In genomic region chr11:69989949-69990348, GRCm38 (mm10) we compare ENCODE assay signal across 10 mouse cellular contexts. TPM values are rescaled to one million over a fixed set of nuclear protein-coding genes. Genes with fewer than 3 reads are reported as not detected.
DNase-seq lines count a peak whose midpoint lies in the region; ATAC-seq lines count a peak whose summit lies in the region.
"Had no signal": no experiment of that assay in that cellular context is flagged by ENCODE, and none has a peak within 500 bp of the region (broad histone marks: within the 10 kb centered on the region; RNA-seq: fewer than 3 reads in every experiment).

No protein-coding gene starts in this region.

- no peaks in the 10 kb centered on the region for H3K27me3 ChIP-seq in hindbrain, embryonic 12.5 days
- no peaks in the 10 kb centered on the region for H3K27me3 ChIP-seq in hindbrain, embryonic 11.5 days (ENCODE audit: control insufficient read depth, insufficient read depth, low read length)
- no peaks in the 10 kb centered on the region for H3K27me3 ChIP-seq in midbrain, embryonic 15.5 days (replicated peaks)
- H3K27me3 ChIP-seq in midbrain, embryonic 16.5 days (ENCODE audit: control insufficient read depth, insufficient read depth, low read depth, low read length), result no peaks in the 10 kb centered on the region
- no peaks in the 10 kb centered on the region for H3K27me3 ChIP-seq in stomach, embryonic 16.5 days (ENCODE audit: control insufficient read depth, insufficient read depth, low read length)

- 0 out of 2 replicates have a peak overlapping the region, but pooled peaks have one; percentile 24 for H3K9ac ChIP-seq in hindbrain, embryonic 12.5 days
- no peak overlapping the region for H3K9ac ChIP-seq in hindbrain, embryonic 11.5 days (ENCODE audit: low read depth, low read length)
- no peak overlapping the region for H3K9ac ChIP-seq in midbrain, embryonic 15.5 days
- no peak overlapping the region for H3K9ac ChIP-seq in midbrain, embryonic 16.5 days (ENCODE audit: low read depth, low read length)
- no peak overlapping the region for H3K9ac ChIP-seq in stomach, embryonic 16.5 days (ENCODE audit: low read length)

- no peak overlapping the region for H3K4me2 ChIP-seq in hindbrain, embryonic 12.5 days (replicated peaks)
- H3K4me2 ChIP-seq in hindbrain, embryonic 11.5 days (replicated peaks; ENCODE audit: low read depth, low read length), result no peak overlapping the region
- 0 out of 2 replicates have a peak overlapping the region, but pooled peaks have one; percentile 72 for H3K4me2 ChIP-seq in midbrain, embryonic 15.5 days
- H3K4me2 ChIP-seq in midbrain, embryonic 16.5 days (ENCODE audit: low read length), result no peak overlapping the region
- H3K4me2 ChIP-seq in stomach, embryonic 16.5 days (ENCODE audit: low read depth, low read length), result no peak overlapping the region

- H3K27ac ChIP-seq in hindbrain, embryonic 12.5 days, result no peak overlapping the region
- H3K27ac ChIP-seq in hindbrain, embryonic 11.5 days (ENCODE audit: low read depth, low read length), result no peak overlapping the region
- 0 out of 2 replicates have a peak overlapping the region, but pooled peaks have one; percentile 92 for H3K27ac ChIP-seq in midbrain, embryonic 15.5 days
- H3K27ac ChIP-seq in midbrain, embryonic 16.5 days (ENCODE audit: low read length), result no peak overlapping the region
- H3K27ac ChIP-seq in stomach, embryonic 16.5 days (ENCODE audit: low read length), result peak overlapping the region; percentile 96

- 91% methylated on average over 8 of the region's 8 CpGs for WGBS in hindbrain, embryonic 12.5 days
- 91% methylated on average over 8 of the region's 8 CpGs for WGBS in hindbrain, embryonic 11.5 days
- 92% methylated on average over 8 of the region's 8 CpGs for WGBS in midbrain, embryonic 15.5 days
- WGBS in midbrain, embryonic 16.5 days, result 87% methylated on average over 8 of the region's 8 CpGs
- WGBS in stomach, embryonic 16.5 days, result 92% methylated on average over 8 of the region's 8 CpGs

- no peak for ATAC-seq in hindbrain, embryonic 12.5 days (ENCODE audit: low FRiP score)
- no peak for ATAC-seq in hindbrain, embryonic 11.5 days (ENCODE audit: low FRiP score)
- ATAC-seq in midbrain, embryonic 15.5 days (replicated peaks), result 0 out of 2 replicates have a peak, but pooled peaks have one; percentile 22
- no peak for ATAC-seq in midbrain, embryonic 16.5 days
- no peak for ATAC-seq in stomach, embryonic 16.5 days (ENCODE audit: insufficient read depth, low FRiP score)

- no peak overlapping the region for H3K4me3 ChIP-seq in hindbrain, embryonic 12.5 days
- no peak overlapping the region for H3K4me3 ChIP-seq in hindbrain, embryonic 11.5 days (ENCODE audit: low read depth, low read length)
- H3K4me3 ChIP-seq in midbrain, embryonic 15.5 days, result no peak overlapping the region
- H3K4me3 ChIP-seq in midbrain, embryonic 16.5 days (ENCODE audit: low read depth, low read length), result no peak overlapping the region
- H3K4me3 ChIP-seq in stomach, embryonic 16.5 days (replicated peaks; ENCODE audit: low read length), result no peak overlapping the region

- DNase-seq in cerebellum, adult 11-12 months, result peak; percentile 63
- no peak for DNase-seq in cerebellum, postnatal 4 days (ENCODE audit: low spot score in 2 of 2)
- DNase-seq in hindbrain, embryonic 11.5 days (ENCODE audit: low spot score), result no peak
- DNase-seq in ovary, postnatal 36 days (ENCODE audit: low spot score), result no peak
- DNase-seq: kidney, adult 11 months; lung, postnatal 10 days had no signal

- H3K36me3 ChIP-seq in hindbrain, embryonic 12.5 days, result peaks cover 64% of the 10 kb centered on the region
- H3K36me3 ChIP-seq in hindbrain, embryonic 11.5 days (ENCODE audit: control insufficient read depth, insufficient read depth, low read length), result peaks cover 9% of the 10 kb centered on the region; the same call in 1 of the 2 replicates
- peaks cover 37% of the 10 kb centered on the region; the same call in 1 of the 2 replicates for H3K36me3 ChIP-seq in midbrain, embryonic 15.5 days (replicated peaks)
- H3K36me3 ChIP-seq in midbrain, embryonic 16.5 days (ENCODE audit: control insufficient read depth, insufficient read depth, low read length), result peaks cover 33% of the 10 kb centered on the region
- peaks cover 32% of the 10 kb centered on the region for H3K36me3 ChIP-seq in stomach, embryonic 16.5 days (ENCODE audit: control insufficient read depth, insufficient read depth, low read length)

- H3K9me3 ChIP-seq in hindbrain, embryonic 12.5 days (replicated peaks), result no peaks in the 10 kb centered on the region
- no peaks in the 10 kb centered on the region for H3K9me3 ChIP-seq in hindbrain, embryonic 11.5 days (ENCODE audit: control insufficient read depth, low read length)
- H3K9me3 ChIP-seq in midbrain, embryonic 15.5 days, result no peaks in the 10 kb centered on the region
- H3K9me3 ChIP-seq in midbrain, embryonic 16.5 days (replicated peaks; ENCODE audit: control insufficient read depth, low read length, poor library complexity, severe bottlenecking), result no peaks in the 10 kb centered on the region
- H3K9me3 ChIP-seq in stomach, embryonic 16.5 days (replicated peaks; ENCODE audit: control insufficient read depth, low read length), result no peaks in the 10 kb centered on the region

- H3K4me1 ChIP-seq in hindbrain, embryonic 12.5 days, result peaks cover 19% of the 10 kb centered on the region
- peaks cover 8% of the 10 kb centered on the region for H3K4me1 ChIP-seq in hindbrain, embryonic 11.5 days (replicated peaks; ENCODE audit: control insufficient read depth, insufficient read depth, low read length)
- peaks cover 29% of the 10 kb centered on the region for H3K4me1 ChIP-seq in midbrain, embryonic 15.5 days
- H3K4me1 ChIP-seq in midbrain, embryonic 16.5 days (ENCODE audit: control insufficient read depth, insufficient read depth, low read length), result peaks cover 19% of the 10 kb centered on the region
- H3K4me1 ChIP-seq in stomach, embryonic 16.5 days (ENCODE audit: control insufficient read depth, insufficient read depth, low read length), result peaks cover 22% of the 10 kb centered on the region

RNA-seq across cellular contexts. Expression of gene Gabarap, which starts 1.0 kb away (rescaled TPM):
- 598 and 607 TPM in 2 replicates for polyA plus RNA-seq in hindbrain, embryonic 12.5 days (2016; fragmentation: Nextera tagmentation; extraction: Ambion mirVana)
- 621 and 643 TPM in 2 replicates for polyA plus RNA-seq in hindbrain, embryonic 11.5 days (2014; fragmentation: Nextera tagmentation; extraction: Ambion mirVana)
- 495 and 507 TPM in 2 replicates for polyA plus RNA-seq in midbrain, embryonic 15.5 days (2015; fragmentation: Nextera tagmentation; extraction: Ambion mirVana)
- 527 and 528 TPM in 2 replicates for polyA plus RNA-seq in midbrain, embryonic 16.5 days (2015; fragmentation: Nextera tagmentation; extraction: Ambion mirVana)
- 485 and 494 TPM in 2 replicates for polyA plus RNA-seq in stomach, embryonic 16.5 days (2015; fragmentation: Nextera tagmentation; extraction: Ambion mirVana)

RNA-seq across cellular contexts. Expression of gene Phf23, which starts 5.6 kb away (rescaled TPM):
- 87.8 and 96.2 TPM in 2 replicates for polyA plus RNA-seq in hindbrain, embryonic 12.5 days (2016; fragmentation: Nextera tagmentation; extraction: Ambion mirVana)
- polyA plus RNA-seq in hindbrain, embryonic 11.5 days (2014; fragmentation: Nextera tagmentation; extraction: Ambion mirVana), result 56.7 and 57.5 TPM in 2 replicates
- 57.1 and 58.8 TPM in 2 replicates for polyA plus RNA-seq in midbrain, embryonic 15.5 days (2015; fragmentation: Nextera tagmentation; extraction: Ambion mirVana)
- polyA plus RNA-seq in midbrain, embryonic 16.5 days (2015; fragmentation: Nextera tagmentation; extraction: Ambion mirVana), result 51.2 and 58.6 TPM in 2 replicates
- polyA plus RNA-seq in stomach, embryonic 16.5 days (2015; fragmentation: Nextera tagmentation; extraction: Ambion mirVana), result 44.3 and 47.9 TPM in 2 replicates

RNA-seq across cellular contexts. Expression of gene Elp5, which starts 7.6 kb away (rescaled TPM):
- 123 and 127 TPM in 2 replicates for polyA plus RNA-seq in hindbrain, embryonic 12.5 days (2016; fragmentation: Nextera tagmentation; extraction: Ambion mirVana)
- polyA plus RNA-seq in hindbrain, embryonic 11.5 days (2014; fragmentation: Nextera tagmentation; extraction: Ambion mirVana), result 154 and 163 TPM in 2 replicates
- polyA plus RNA-seq in midbrain, embryonic 15.5 days (2015; fragmentation: Nextera tagmentation; extraction: Ambion mirVana), result 162 and 177 TPM in 2 replicates
- 162 and 173 TPM in 2 replicates for polyA plus RNA-seq in midbrain, embryonic 16.5 days (2015; fragmentation: Nextera tagmentation; extraction: Ambion mirVana)
- 102 and 103 TPM in 2 replicates for polyA plus RNA-seq in stomach, embryonic 16.5 days (2015; fragmentation: Nextera tagmentation; extraction: Ambion mirVana)

RNA-seq across cellular contexts. Expression of gene Ctdnep1, which starts 9.0 kb away (rescaled TPM):
- 22.4 and 26.1 TPM in 2 replicates for polyA plus RNA-seq in hindbrain, embryonic 12.5 days (2016; fragmentation: Nextera tagmentation; extraction: Ambion mirVana)
- polyA plus RNA-seq in hindbrain, embryonic 11.5 days (2014; fragmentation: Nextera tagmentation; extraction: Ambion mirVana), result 23.8 and 26.8 TPM in 2 replicates
- 22.5 and 25.4 TPM in 2 replicates for polyA plus RNA-seq in midbrain, embryonic 15.5 days (2015; fragmentation: Nextera tagmentation; extraction: Ambion mirVana)
- polyA plus RNA-seq in midbrain, embryonic 16.5 days (2015; fragmentation: Nextera tagmentation; extraction: Ambion mirVana), result 23.0 and 24.4 TPM in 2 replicates
- polyA plus RNA-seq in stomach, embryonic 16.5 days (2015; fragmentation: Nextera tagmentation; extraction: Ambion mirVana), result 17.5 and 17.7 TPM in 2 replicates

RNA-seq across cellular contexts. Expression of gene Dvl2, which starts 10.4 kb away (rescaled TPM):
- 45.9 and 46.4 TPM in 2 replicates for polyA plus RNA-seq in hindbrain, embryonic 12.5 days (2016; fragmentation: Nextera tagmentation; extraction: Ambion mirVana)
- polyA plus RNA-seq in hindbrain, embryonic 11.5 days (2014; fragmentation: Nextera tagmentation; extraction: Ambion mirVana), result 24.6 and 27.2 TPM in 2 replicates
- polyA plus RNA-seq in midbrain, embryonic 15.5 days (2015; fragmentation: Nextera tagmentation; extraction: Ambion mirVana), result 30.4 and 31.0 TPM in 2 replicates
- polyA plus RNA-seq in midbrain, embryonic 16.5 days (2015; fragmentation: Nextera tagmentation; extraction: Ambion mirVana), result 21.9 and 26.1 TPM in 2 replicates
- 17.7 and 22.3 TPM in 2 replicates for polyA plus RNA-seq in stomach, embryonic 16.5 days (2015; fragmentation: Nextera tagmentation; extraction: Ambion mirVana)

Comparison
In these comparisons a context has a peak if more than half of its experiments do, and no peak if none do; other contexts are left out.
1. H3K27ac ChIP-seq: peak in midbrain, embryonic 15.5 days (single experiment) and stomach, embryonic 16.5 days (single experiment); none in hindbrain, embryonic 12.5 days (single experiment), hindbrain, embryonic 11.5 days (single experiment) and midbrain, embryonic 16.5 days (single experiment).